Mouse (Mus musculus) forebrain, postnatal 0 days (tissue): ENCODE results near the gene Isy1. TPM values are rescaled to one million over a fixed set of nuclear protein-coding genes. Genes with fewer than 3 reads are reported as not detected.

Experiments used
- ATAC-seq: fragments of 200-750 bp; cut with Nextera tagmentation; 2 replicates; pipeline ENCODE4 v1.8.0; 2017; ENCODE audit warnings: mild to moderate bottlenecking, moderate library complexity
- DNase-seq: peaks from one replicate; pipeline ENCODE4 v3.0.0-alpha.2; 2015
- H3K27ac ChIP-seq: fragments of 300-500 bp; sonication (generic); 2 replicates; pipeline ENCODE4 v1.5.1; 2014; ENCODE audit warnings: low read depth, mild to moderate bottlenecking, antibody characterized with exemption, low read length, moderate library complexity, mixed read lengths
- H3K27me3 ChIP-seq: fragments of 300-500 bp; sonication (generic); 2 replicates; pipeline ENCODE4 v1.6.1; 2014; ENCODE audit warnings: mild to moderate bottlenecking, low read length, mixed read lengths; ENCODE audit not compliant: insufficient read depth
- H3K36me3 ChIP-seq: fragments of 300-500 bp; sonication (generic); 2 replicates; pipeline ENCODE4 v1.6.1; 2014; ENCODE audit warnings: mild to moderate bottlenecking, moderate library complexity; ENCODE audit not compliant: insufficient read depth
- H3K4me1 ChIP-seq: fragments of 300-500 bp; sonication (generic); 2 replicates; pipeline ENCODE4 v1.6.1; 2014; ENCODE audit warnings: antibody characterized with exemption; ENCODE audit not compliant: insufficient read depth
- H3K4me2 ChIP-seq: fragments of 300-500 bp; sonication (generic); 2 replicates; pipeline ENCODE4 v1.6.1; 2014; ENCODE audit warnings: low read depth, mild to moderate bottlenecking, moderate library complexity
- H3K4me3 ChIP-seq: fragments of 300-500 bp; sonication (generic); 2 replicates; pipeline ENCODE4 v1.5.1; 2014; ENCODE audit warnings: low read depth, low read length, mixed read lengths
- H3K9ac ChIP-seq: fragments of 300-500 bp; sonication (generic); 2 replicates; pipeline ENCODE4 v1.6.1; 2014; ENCODE audit warnings: mild to moderate bottlenecking
- H3K9me3 ChIP-seq: fragments of 300-500 bp; sonication (generic); 2 replicates; pipeline ENCODE4 v1.6.1; 2016; ENCODE audit warnings: low read length
- CTCF ChIP-seq: sonication (generic); IDR thresholded peaks from 2 replicates; pipeline ENCODE4 v1.5.1; 2016; ENCODE audit warnings: antibody characterized with exemption, control low read depth, low read depth
- WGBS: fragments of 180-500 bp; shearing (Covaris S2); extraction: QIAGEN DNeasy Blood & Tissue Kit; methylation state at CpG from one replicate; pipeline ENCODE4 v1.1.7; 2014; 5-methylcytosine and 5-hydroxymethylcytosine counted together
- polyA plus RNA-seq: library from polyadenylated mRNA; unstranded; fragments of >200 nt; fragmentation: Nextera tagmentation; extraction: Ambion mirVana; gene quantifications from 2 replicates; pipeline ENCODE4 v1.2.1, GENCODE M21; 2015
- total RNA-seq: library from RNA; depleted of rRNA; stranded (reverse); fragments of >200 nt; gene quantifications from 2 replicates; pipeline ENCODE4 v1.2.3, GENCODE M21; 2014

The Isy1 gene
- total and polyA plus RNA-seq, 2 experiments from 2014 or later = 28.5 to 30.1 TPM

DNA sequence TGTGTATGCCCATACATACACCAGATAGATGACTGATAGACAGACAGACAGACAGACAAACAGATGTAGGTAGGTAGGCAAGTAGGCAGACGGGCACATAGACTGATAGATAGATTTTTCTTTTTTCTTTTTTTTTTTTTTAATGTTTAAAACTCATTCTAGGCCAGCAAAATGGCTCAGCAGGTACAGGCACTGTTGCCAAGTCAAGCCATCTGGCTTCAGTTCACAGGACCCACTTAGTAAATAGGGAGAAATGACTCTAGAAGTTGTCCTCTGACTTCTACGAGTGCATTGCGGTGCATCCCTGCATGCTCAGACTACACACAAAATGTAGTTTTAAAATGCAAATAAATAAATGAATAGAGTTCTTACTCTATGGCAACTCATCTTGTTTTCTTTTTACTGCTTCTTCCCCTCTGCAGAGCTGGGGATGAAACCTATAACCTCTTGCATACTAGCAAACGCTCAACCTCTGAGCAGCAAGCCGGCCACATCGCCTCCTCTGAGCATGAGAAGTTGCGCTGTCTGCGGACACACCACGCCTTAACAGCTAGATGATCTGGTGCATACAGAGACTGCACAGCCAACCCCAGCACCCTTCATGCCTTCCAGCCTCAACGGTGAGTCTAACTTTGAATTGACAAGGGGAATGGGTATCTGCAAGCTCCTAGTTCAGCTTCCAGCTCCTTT, 44.6 kb downstream of the Isy1 start:
- H3K27ac ChIP-seq = no peak overlapping the region
- H3K4me2 ChIP-seq = no peak overlapping the region
- peaks cover 29% of the 10 kb centered on the region for H3K36me3 ChIP-seq
- no peak for ATAC-seq
- TF ChIP-seq CTCF = no peak
- H3K9me3 ChIP-seq = no peaks in the 10 kb centered on the region
- no peak for DNase-seq
- no peaks in the 10 kb centered on the region for H3K27me3 ChIP-seq
- 94% methylated on average over 10 of the region's 10 CpGs for WGBS
- no peaks in the 10 kb centered on the region for H3K4me1 ChIP-seq
- no peak overlapping the region for H3K4me3 ChIP-seq
- H3K9ac ChIP-seq = no peak overlapping the region

DNA sequence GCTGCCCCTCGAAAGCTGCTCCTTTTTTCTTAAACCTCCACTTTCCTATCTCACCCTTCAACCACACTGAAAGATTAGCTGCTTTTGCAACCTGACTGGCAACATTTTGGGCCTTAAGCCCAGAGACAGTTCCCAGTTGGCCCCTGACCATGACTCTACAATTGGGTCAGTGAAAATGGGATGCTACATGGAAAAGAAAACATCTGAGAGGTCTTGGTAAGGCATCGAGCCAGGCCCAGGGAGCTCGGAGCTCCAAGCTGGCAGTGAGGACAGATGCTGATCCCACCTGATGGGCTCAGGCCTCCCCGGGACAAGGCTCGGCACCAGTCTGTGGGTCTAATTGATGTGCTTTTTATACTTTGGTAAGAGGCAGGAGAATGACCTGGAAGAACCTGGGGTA, 46.8 kb downstream of the Isy1 start:
- 94% methylated on average over 5 of the region's 5 CpGs for WGBS
- H3K9ac ChIP-seq = no peak overlapping the region

DNA sequence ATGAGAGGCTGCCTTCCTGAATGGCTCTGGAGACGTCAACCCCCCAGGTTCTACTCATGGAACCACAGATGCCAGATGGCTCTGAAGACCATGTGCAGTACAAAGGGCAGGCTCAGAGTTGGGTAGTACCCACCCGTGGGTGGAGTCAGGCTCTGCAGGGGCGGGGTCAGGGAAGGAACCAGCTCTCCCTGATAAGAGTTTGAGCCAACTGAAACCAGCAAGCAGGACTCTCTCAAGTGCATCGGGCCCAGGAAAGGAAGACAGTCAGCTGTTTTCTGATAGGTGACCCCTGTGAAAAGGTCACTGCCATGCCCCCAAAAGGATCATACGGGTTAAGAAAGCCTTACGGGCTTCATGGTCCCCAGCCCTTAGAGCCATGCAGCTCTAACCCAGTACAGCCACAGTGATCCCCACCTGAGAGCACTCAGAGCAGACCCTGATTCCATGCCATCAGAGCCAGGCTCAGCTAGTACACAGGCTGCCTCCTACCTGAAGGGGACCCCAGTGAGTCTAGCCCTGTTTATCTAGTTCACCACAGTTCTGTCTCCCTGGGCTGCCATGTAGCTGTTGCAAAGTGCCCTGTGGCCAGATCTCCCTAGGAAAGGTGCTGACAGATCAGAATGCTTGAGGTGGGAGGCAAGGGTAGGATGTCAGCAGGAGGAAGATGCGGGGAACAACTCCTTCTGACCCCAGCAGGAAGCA, 47.7 kb downstream of the Isy1 start:
- Histone ChIP-seq H3K4me2 (no peak overlapping the region), H3K36me3 (peaks cover 29% of the 10 kb centered on the region), H3K4me3 (no peak overlapping the region), H3K27me3 (no peaks in the 10 kb centered on the region), H3K4me1 (no peaks in the 10 kb centered on the region), H3K9ac (no peak overlapping the region), H3K27ac (no peak overlapping the region), H3K9me3 (no peaks in the 10 kb centered on the region)
- no peak for DNase-seq
- WGBS = 84% methylated on average over 7 of the region's 7 CpGs
- ATAC-seq = no peak
- TF ChIP-seq CTCF = no peak

More for the DNA sequence above, 46.8 kb downstream of the Isy1 start:
- no peak for TF ChIP-seq CTCF
- ATAC-seq = no peak
- no peaks in the 10 kb centered on the region for H3K9me3 ChIP-seq
- peaks cover 29% of the 10 kb centered on the region for H3K36me3 ChIP-seq
- DNase-seq = no peak
- H3K27me3 ChIP-seq = no peaks in the 10 kb centered on the region
- no peak overlapping the region for H3K4me2 ChIP-seq
- H3K4me3 ChIP-seq = no peak overlapping the region
- H3K4me1 ChIP-seq = no peaks in the 10 kb centered on the region
- H3K27ac ChIP-seq = no peak overlapping the region

DNA sequence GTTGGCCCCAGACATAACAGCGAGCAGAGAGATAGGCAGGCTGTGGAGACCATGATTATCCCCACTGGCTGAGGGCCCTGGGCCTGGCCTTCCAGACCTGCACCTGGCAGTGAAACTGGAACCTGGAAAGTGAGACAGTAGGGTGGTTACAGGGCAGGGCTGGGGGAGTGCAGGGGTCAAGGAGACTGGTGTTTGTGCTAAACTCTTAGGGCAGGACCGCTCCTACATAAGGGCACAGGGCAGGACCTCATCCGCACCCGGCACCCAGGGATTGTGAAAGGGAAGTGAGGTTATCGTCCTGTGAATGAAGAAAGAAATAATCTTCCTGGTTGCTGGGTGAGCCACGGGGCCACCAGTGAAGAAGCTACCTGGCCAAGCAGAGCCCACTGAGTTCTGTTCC, 48.8 kb downstream of the Isy1 start:
- Histone ChIP-seq H3K9ac (no peak overlapping the region), H3K9me3 (no peaks in the 10 kb centered on the region), H3K36me3 (peaks cover 29% of the 10 kb centered on the region), H3K4me3 (no peak overlapping the region), H3K4me1 (no peaks in the 10 kb centered on the region), H3K27ac (no peak overlapping the region), H3K4me2 (no peak overlapping the region), H3K27me3 (no peaks in the 10 kb centered on the region)
- TF ChIP-seq CTCF = no peak
- no peak for DNase-seq
- ATAC-seq = no peak
- 93% methylated on average over 6 of the region's 6 CpGs for WGBS

DNA sequence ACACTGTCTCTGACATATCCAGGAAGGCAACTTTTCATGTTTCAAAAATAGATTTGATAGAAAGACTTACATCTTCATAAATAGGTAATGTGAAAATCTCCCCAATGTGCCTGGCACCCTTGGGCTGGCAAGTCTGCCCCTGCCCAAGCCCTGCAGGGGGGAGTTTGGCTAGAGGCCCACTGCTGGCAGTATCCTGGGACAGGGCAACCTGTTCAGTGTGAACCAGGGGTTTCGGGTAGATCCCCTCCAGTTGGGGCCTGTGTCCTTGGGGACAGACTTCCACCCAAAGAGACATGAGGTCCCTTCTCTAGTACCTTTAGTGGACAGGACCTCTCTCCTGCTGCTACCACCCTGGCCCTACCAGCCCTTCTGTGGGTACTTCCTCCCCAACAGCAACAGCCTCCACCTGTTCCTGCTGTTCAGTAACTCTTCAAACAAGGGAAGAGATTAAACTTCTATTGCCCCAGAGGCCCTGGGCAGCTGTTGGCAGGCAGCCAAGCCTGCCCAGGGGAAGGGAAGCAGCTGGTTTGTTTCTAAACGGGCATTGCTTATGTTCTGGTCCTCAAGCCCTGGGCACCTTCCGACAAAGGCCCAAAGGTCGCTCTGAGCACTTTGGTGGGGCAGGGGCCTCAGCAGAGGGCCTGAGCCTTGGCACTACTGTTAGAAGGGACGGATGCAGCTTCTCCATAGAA, 49.6 kb downstream of the Isy1 start:
- H3K4me2 ChIP-seq = no peak overlapping the region
- TF ChIP-seq CTCF = no peak
- H3K27me3 ChIP-seq = no peaks in the 10 kb centered on the region
- no peak for DNase-seq
- no peak overlapping the region for H3K9ac ChIP-seq
- no peak overlapping the region for H3K4me3 ChIP-seq
- H3K36me3 ChIP-seq = peaks cover 22% of the 10 kb centered on the region
- no peaks in the 10 kb centered on the region for H3K9me3 ChIP-seq
- no peak overlapping the region for H3K27ac ChIP-seq
- no peaks in the 10 kb centered on the region for H3K4me1 ChIP-seq
- ATAC-seq = no peak
- 24% methylated on average over 5 of the region's 5 CpGs for WGBS

DNA sequence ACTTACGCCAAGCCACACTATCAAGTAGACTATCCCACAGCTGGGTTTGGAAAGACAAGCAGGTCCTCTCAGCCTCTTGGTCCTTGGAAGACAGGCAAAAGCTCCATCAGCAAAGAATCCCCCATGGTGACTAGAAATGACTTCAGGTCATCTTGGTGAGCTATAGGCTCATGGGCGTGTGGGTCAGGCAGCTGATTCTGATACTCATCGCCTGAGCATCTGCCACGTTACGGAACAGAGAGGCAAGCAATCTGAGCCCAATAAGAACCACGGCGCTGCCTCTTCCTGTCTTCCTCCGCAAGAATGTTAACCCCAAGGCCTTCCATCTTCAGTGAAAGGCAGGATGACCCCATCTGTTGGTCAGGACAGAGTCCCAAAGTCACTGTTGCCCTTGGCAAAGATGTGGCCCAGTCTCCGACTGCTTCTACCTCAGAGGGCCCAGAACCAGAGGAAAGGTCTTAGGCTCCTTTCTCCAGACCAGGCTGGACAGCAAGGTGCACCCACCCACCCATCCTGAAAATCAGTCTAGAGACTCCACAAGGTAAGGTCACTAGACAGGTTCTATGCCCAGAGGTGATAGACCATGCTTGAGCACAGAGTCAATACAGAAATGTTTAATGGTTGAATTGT, 50.2 kb downstream of the Isy1 start:
- Histone ChIP-seq H3K9me3 (no peaks in the 10 kb centered on the region), H3K4me3 (no peak overlapping the region), H3K27me3 (no peaks in the 10 kb centered on the region), H3K36me3 (peaks cover 19% of the 10 kb centered on the region), H3K27ac (no peak overlapping the region), H3K4me1 (no peaks in the 10 kb centered on the region), H3K9ac (no peak overlapping the region), H3K4me2 (no peak overlapping the region)
- DNase-seq (no peak), ATAC-seq (no peak)
- TF ChIP-seq CTCF = no peak
- 96% methylated on average over 9 of the region's 9 CpGs for WGBS
